Mouse (Mus musculus): Measurements from ENCODE around the gene Setd1a.
A peak's percentile ranks its signal among the peaks of the same experiment; 100 is the strongest.
"Not testable (repeated sequence)": the region's sequence is repeated elsewhere in the genome, so short reads cannot be mapped to it uniquely, and the experiment has no call there.

Setd1a gene

DNA sequence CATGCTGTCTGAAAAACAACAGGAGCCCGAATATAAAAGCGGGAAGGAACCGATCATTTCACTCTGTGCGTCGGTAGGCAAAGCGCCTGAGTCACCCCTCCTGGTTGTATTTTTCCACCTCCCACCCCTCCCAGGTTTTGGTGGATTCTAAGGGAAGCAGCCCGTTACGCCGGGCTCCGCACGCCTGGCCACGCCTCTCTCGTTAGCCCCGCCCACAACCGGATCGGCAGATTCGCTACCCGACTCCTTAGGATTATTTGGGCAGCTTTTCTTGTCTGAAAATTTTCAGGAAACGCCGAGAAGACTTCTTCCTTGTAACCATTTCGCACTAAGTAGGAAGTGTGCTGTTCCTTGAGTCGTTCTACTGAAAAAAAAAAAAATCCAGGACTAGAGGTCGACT is at the start of gene Setd1a:
Gene Setd1a (plus strand): TSS at position 245 of the 400 bp plus-strand sequence.
- DNase-seq (ENCODE audit: low spot score in 2 of 2) = peak; percentile 66 to 88

DNA sequence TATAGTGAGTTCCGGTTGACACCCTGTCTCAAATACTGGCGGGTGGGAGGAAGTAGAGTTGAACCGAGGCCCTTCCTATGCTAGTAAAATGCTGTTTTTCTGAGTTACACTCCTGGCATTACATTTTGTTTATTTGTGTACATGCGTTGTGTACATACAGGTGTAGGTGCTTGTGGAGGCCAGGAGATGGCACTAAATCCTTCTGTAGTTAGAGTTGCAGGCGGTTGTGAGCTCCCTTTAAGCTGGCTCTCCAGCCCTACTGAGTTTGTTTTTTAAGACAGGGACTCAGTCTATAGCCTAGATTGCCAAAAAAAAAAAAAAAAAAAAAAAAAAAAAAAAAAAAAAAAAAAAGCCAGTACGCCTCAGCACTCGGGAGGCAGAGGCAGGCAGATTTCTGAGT is 48.6 kb upstream of the Setd1a start:
- DNase-seq (ENCODE audit: low spot score in 2 of 2) = no peak

DNA sequence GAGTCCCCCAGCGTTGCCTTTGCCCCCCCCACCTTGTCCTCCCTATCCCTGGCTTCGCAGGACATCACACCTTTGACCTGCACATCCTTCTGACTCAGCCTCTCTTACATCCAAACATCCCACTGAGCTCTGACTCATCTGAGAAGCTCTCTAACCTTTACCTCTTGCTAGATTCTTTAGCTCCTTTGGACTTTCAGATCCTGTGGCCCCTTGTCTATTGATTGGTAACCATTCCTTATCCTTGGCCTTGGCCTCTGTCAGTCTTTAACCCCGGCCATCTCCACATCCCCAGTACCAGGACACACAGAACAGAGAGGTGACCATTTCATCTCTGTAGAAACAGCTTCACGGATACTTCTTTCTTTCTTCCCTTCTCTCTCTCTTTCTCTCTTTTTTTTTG is 46.3 kb upstream of the Setd1a start:
- no peak for DNase-seq (ENCODE audit: low spot score in 2 of 2)

DNA sequence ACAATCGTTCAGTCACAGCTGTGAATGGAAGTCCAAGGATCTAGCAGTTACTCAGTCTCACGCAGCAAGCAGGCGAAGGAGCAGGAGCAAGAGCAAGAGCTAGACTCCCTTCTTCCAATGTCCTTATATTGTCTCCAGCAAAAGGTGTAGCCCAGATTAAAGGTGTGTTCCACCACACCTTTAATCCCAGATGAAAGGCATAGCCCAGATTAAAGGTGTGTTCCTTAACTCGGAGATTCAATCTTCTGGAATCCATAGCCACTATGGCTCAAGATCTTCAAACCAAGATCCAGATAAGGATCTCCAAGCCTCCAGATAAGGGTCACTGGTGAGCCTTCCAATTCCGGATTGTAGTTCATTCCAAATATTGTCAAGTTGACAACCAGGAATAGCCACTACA is 44.4 kb upstream of the Setd1a start, which contains the start of gene Ctf2:
Gene Ctf2 (minus strand): TSS at position 101 of the 400 bp plus-strand sequence.
- not testable (repeated sequence) for DNase-seq (ENCODE audit: low spot score in 2 of 2)

DNA sequence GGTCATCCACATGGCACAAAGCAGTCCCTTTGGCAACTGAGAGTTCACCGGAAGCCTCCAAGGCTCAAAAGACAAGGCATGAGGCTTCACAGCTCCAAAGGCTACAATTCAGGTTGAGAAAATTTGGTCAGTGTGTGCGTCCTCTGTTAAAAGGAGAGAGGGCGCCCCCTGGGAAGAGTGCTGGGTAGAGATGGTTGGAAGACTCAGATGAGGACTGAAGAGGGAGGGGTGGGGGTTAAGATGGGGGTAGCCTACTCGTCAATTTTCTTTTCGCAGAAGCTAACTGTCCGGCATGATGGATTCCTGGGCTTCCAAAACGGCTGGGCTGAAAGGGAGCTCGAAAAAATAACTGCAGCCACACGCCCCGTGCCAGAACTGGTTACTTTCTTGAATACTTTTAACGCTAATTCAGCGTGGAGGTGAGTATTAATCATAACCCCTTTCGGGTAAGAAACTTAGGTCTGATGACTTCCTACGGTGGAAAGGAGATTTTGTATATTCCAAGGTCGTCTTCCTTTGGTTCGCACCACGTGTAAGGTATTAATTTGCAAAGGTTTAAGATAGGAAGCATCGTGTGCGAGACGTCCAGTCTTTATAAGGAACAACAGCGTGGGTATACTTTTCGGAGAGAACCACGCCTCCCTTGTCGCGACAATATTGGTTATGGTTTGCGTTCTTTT is 32.0 kb upstream of the Setd1a start, which contains the start of gene Fbxl19:
Gene Fbxl19 (plus strand): TSS at position 178 of the 680 bp plus-strand sequence.
- peak; percentile 55 to 69 for DNase-seq (ENCODE audit: low spot score in 2 of 2)

DNA sequence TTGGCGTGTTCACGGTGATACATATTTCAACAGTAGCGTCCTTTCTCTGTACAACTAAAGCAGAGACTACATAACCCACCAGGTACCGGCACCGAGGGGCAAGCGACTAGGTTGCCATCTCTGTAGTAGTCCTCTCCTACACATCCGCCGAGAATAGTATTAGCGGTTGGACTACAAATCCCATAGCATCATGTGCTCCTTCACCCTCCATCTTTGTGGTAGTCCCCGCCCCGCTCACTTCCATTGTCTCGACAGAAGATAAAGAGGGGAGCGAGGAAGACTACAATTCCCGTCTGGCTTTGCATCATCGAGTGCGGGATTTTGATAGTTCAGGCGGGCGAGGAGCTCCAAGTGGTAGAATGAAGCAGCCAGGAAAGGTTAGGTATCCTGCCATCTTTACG is 31.2 kb upstream of the Setd1a start:
- DNase-seq (ENCODE audit: low spot score in 2 of 2) = peak; percentile 72 to 83

DNA sequence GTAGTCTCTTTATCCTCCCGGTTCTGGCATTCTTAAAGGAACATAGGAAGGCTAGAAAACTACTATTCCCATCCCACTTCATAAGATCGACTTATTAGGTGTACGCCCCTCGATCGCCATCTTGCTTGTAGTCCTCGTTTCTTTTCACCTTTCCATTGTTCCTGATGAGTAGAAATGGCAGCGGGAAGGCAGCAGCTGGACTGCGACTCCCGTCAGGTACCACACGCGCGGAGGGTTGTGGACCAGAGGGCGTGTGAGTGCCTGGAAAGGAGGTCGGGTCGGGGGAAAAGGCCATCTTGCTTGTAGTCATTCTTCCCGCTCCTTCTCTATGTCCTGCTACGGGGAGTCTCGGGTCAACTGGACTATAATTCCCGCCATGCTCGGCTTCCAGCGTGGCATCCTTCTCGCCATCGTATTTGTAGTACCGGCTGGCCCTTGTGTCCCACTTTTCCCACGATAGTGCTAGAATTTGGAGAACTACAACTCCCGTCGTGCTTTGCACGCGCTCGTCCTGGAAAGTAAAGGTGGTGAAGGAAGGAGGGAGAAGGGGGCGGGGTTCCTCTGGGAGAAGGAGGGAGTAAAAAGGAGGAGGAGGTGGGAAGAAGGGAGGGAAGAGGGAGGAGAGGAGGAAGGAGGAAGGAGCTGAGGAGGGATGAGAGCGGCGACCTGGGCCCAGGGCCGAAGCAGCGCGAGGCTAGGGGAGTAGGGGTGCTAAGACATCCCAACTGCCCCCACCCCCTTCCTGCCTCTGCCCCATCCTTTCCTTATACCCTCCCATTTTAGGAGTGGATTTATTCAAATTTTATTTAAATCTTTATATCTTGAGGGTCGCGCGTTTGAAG is 30.6 kb upstream of the Setd1a start:
- DNase-seq (ENCODE audit: low spot score in 2 of 2) = peak; percentile 76 to 90

DNA sequence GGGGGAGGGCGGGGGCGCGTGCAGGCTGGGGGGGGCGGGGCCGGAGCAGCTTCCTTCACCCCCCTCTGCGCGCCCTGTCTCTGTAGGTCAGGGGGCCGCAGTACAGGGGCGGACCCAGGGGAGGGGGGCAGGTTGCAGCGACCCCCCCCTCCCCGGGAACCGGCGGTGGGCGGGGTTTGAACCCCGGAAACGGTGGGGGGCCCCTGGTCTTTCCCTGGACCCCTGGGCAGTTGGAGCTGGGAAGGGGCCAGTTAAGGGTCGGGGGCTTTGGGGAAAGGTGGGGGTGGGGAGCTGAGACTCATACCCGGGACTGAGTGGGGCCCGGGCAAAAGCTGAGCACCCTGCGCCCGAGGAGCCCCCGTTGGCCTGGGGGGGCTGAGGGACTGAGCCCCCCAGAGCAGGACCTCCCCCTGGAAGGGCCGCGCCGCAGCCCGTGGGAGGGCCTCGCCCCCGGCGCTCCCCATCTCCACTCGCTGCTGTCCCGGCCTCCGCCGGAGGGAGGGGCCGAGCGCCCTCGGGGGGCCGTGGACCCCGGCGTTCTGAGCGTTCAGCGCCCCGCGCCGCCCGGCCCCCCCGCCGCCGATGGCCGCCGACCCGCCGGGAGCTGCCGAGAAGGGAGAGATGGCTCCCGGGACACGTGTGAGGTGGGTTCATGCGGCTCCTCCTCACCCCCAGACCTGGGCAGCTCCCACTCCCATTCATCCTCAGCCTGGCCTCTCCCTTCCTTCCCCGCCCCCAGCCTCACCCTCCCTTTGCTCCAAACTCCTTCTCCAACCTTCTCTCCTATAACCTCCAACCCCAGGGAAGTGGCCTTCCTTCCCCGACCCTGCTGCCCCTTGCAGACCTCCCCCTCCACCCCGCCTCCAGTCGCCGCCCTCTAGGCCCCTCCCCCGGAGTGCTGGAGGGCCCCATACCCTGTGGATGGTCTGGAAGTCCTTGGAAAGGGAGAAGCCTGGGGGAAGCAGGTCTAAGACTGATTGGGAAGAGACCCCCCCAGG is 29.7 kb upstream of the Setd1a start:
- DNase-seq (ENCODE audit: low spot score in 2 of 2) = peak; percentile 26 to 60

DNA sequence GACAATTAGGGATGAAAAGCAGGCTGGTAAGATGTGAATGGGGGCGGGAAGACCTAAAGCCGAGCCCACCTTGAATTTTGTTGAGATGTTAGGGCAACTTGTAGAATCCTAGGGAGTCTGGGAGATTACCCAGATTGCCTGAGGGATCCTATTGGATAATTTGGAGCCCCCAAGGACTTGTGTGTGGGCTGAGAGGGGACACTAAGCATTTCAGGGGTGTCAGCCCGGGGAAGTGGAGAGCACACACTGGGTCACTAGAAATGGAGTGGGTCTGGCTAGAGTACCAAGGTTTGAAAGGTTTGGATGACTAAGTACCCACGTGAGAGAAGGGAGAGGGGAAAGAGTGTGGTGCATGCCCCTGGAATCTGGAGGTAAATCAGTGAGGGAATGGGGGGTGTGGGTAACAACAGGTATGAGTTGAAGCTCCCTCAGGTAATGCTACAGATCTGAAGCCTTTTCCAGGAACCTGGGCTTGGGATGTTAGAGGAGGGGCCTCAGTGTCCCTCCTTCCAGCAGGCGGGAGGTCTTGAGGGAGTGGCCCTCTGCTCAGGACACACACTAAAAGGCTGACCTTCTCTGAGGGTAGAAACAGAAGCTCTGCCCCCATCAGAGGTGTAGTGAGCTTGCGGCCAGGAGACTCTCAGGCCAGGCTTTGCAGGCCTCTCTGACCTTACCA is 28.8 kb upstream of the Setd1a start:
- no peak for DNase-seq (ENCODE audit: low spot score in 2 of 2)

DNA sequence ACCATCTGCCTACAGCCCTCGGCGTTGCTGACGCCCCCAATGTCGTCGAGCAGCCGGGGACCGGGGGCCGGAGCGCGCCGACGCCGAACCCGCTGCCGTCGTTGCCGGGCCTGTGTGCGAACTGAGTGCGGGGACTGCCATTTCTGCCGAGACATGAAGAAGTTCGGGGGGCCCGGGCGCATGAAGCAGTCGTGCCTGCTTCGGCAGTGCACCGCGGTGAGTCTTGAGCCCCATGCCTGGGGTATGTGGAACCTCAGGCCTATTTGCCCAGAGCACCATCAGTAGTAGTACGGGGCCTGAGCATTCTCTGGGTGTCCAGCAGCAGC is 28.3 kb upstream of the Setd1a start:
- no peak for DNase-seq (ENCODE audit: low spot score in 2 of 2)

DNA sequence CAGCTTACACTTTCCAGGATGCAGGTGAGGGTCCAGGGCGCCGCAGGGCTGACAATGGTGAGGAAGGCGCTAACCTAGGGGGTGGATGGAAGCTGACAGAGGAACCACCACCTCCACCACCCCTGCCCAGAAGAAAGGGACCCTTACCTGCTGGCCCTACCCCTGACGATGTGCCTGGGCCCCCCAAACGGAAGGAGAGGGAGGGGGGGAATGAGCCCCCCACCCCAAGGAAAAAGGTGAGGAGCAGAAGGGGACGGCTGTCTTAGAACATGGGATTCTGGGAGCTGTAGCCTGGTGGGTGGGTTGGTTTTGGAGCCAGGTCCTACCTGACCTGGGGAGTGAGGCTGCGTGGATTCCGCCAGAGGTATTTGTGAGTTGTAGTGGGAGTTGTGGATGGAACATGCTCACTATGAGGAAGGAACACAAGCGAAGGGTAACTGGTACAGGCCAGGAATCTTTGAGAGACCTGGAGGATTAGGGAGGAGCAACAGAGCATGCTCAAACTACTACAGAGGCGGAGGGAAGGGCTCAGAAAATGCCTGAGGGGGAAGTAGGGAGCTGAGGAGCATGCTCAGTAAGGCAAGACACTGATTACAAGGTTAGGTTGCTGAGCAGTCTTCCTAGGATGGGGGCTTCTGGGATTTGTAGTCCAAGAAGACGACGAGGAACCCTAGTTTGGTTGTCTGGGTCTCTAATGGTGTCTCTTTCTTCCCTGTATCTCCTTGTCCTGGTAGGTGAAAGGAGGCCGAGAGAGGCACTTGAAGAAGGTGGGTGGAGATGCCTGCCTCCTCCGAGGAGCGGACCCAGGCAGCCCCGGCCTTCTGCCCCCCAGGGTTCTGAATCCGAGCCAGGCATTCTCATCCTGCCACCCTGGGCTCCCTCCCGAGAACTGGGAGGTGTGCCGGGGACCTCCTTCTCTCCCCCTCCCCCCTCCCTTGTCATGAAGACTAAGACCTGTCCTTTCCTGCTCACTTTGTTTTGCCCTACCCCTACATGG is 26.0 kb upstream of the Setd1a start:
- no peak for DNase-seq (ENCODE audit: low spot score in 2 of 2)

DNA sequence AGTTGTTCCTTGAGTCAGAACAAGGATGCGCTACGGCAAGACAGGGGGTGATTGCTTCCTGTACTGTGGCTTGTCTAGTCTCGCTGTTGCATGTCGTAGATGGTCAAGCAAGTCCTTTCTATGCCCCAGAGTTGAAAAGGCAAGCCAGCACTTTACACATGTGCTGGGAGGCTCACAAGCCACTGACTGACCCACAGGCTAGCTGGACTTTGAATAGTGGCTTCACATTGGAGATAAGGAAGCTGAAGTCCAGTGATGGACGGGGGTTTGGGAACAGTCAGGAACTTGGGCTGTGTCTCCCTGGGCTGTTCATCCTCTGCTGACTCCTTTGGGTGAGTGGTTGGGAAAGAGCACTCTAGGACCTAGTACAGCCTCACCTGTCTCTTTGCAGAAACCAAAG is 24.9 kb upstream of the Setd1a start:
- no peak for DNase-seq (ENCODE audit: low spot score in 2 of 2)

DNA sequence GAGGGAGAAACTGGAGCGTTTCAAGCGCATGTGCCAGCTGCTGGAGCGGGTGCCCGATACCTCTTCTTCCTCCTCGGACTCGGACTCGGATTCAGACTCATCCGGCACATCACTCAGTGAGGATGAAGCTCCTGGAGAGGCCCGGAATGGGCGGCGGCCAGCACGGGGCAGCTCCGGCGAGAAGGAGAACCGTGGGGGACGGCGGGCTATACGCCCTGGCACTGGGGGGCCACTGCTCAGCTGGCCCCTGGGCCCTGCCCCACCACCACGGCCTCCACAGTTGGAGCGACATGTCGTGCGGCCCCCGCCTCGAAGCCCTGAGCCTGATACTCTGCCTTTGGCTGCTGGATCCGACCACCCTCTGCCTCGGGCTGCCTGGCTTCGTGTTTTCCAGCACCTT is 24.4 kb upstream of the Setd1a start:
- DNase-seq (ENCODE audit: low spot score in 2 of 2) = no peak

DNA sequence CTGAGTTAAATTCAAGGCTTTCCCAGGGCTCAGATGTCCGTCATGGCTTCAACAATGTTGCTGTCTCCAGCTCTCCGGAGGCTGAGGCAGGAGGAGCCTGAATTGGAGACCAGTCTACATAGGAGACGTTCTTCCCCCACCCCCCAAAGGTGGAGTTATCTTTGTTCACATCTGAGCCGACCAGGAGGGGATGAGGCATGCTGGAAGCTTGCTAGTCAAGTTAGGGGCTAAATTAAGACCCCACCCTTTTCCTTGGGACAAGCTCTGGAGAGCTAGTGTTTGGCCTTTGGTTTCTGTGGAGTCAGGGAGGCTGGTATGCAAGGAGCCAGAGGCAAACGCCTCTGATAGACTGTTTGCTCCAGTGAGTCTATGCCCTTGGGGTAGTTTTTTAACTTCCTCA is 23.3 kb upstream of the Setd1a start:
- no peak for DNase-seq (ENCODE audit: low spot score in 2 of 2)

DNA sequence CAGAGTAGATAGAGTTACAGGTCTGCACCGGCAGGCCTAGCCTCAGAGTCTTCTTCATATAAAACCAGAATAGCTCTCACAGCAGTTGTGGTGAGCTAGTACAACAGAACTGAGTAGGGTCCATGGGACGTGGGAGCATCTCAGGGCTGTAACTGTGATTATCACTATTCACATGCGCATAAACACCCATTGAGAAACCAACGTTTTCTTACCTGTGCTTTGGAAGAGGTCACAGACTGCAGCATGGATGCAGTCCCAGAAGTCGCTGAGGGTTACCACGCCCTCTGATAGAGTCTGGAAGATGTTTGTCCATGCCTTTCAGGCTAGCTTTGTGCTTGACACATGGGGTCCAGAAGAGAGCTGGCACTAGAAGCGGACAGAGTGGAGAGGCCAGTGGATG is 22.7 kb upstream of the Setd1a start:
- no peak for DNase-seq (ENCODE audit: low spot score in 2 of 2)

DNA sequence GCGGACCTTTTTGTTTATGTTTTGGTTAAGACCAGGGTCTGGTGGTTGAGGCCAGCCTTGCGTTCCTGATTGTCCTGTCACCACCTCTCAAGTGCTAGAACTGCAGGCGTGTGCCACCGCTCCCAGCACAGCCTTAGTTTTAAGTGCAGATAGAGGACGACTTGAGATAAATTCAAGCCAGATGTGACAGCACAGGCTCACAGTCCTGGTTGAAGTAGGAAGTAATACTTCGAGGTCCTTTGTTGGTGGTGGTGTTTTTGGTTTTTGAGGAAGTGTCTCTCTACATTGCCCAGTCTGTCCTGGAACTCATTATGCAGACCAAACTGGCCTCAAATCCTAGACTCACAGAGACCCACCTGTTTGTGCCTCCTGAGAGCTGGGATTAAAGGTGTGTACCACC is 16.8 kb upstream of the Setd1a start:
- no peak for DNase-seq (ENCODE audit: low spot score in 2 of 2)

DNA sequence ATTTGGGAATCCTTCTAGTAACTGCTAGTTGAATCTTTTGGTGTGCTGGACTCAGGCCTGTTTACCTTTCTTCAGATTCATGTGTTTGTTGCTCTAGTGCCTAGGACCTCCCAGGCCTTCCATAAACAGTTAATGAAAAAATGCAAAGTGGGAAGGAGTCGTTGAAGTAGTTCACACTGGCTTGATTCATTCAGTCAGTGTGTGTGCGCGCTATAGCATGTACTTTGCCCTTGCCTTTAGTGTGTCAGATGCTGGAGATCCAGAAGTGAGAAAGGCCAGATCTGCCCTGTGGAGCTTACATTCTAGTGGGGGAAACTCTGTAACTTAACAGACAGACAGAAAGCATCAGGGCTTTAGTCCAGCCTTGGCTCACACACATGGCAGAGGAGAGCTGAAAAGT is 16.0 kb upstream of the Setd1a start:
- DNase-seq (ENCODE audit: low spot score in 2 of 2) = no peak

DNA sequence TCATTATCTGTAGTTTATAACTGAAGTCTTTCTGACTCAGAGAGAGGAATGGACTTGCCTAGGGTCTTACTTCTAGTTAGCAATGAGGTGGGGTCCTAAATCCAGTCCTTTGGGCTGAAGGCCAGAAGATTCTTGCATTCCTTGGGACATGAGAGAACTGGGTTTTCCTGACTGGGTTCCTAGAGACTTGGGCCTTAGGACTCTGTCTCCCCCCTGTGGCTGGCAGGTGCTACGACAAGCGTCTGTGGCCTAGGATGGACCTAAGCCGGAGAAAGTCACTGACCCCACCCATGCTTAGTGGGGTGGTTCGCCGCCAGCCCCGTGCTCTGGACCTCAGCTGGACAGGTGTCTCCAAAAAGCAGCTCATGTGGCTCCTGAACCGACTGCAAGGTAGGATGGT is 15.4 kb upstream of the Setd1a start:
- peak in 1 of 2 experiments; percentile 64 for DNase-seq (ENCODE audit: low spot score in 2 of 2)

DNA sequence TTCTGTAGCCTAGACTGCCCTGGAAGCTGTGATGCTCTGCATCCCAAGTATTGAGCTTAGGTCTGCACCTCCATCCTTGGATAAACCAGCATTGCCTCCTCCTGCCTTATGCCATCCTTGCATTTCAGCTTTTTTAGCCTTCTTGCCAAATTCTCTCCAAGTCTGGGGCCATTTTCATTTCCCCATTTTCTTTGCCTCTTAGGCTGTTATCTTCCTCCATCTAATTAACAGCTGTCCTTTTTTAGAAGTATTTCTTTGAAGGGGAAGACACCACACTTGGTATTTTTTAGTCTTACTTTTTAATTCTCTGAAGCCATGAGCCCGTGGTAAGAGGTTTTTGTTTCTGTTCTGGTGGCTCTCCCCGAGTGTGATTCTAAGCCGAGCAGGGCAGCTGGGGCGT is 12.8 kb upstream of the Setd1a start:
- DNase-seq (ENCODE audit: low spot score in 2 of 2) = no peak

DNA sequence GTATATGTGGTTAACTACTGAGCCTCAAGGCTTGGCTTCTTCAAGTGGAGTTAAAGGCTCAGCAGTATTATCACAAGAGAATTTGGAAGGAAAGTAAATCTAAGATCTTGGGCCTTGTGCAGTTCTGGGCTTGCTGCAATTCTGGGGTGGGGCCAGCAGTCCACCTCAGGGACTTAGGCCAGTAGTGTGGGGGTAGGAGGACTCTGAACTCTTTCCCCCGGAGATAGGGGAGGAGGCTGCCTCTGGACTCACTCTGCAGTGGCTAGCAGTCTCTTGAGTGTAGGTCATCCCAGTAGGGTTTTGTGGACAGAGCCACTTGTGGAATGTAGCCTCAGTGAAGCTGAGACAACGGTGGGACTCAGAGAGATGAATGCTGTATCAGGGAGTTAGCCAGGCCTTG is 10.7 kb upstream of the Setd1a start:
- DNase-seq (ENCODE audit: low spot score in 2 of 2) = no peak
